Mouse (Mus musculus): ENCODE measurements around the gene Sema5a. TPM values are rescaled to one million over a fixed set of nuclear protein-coding genes. Genes with fewer than 3 reads are reported as not detected.

The Sema5a gene
- polyA plus RNA-seq, 1 experiment from 2014 or later: 24.9 TPM

GRCm38 (mm10) chr15:32323224-32323623 lies 78.6 kb downstream of the Sema5a start:
- H3K27ac ChIP-seq (ENCODE audit: low read depth): no peak overlapping the region
- no peaks in the 10 kb centered on the region for H3K9me3 ChIP-seq (ENCODE audit: control insufficient read depth, low read length)
- no peaks in the 10 kb centered on the region for H3K27me3 ChIP-seq (replicated peaks; ENCODE audit: control insufficient read depth, insufficient read depth, low read length)
- H3K4me3 ChIP-seq (ENCODE audit: low read depth, low read length): no peak overlapping the region
- DNase-seq (ENCODE audit: low spot score) (no peak), ATAC-seq (replicated peaks; ENCODE audit: low FRiP score, low TSS enrichment, low read depth) (no peak)
- no peak overlapping the region for H3K9ac ChIP-seq (ENCODE audit: low read length)
- H3K4me1 ChIP-seq (replicated peaks; ENCODE audit: control insufficient read depth, insufficient read depth, low read length): no peaks in the 10 kb centered on the region
- 96% methylated on average over 4 of the region's 4 CpGs for WGBS
- no peak overlapping the region for H3K4me2 ChIP-seq (ENCODE audit: low read length)
- no peaks in the 10 kb centered on the region for H3K36me3 ChIP-seq (ENCODE audit: control insufficient read depth, insufficient read depth, low read length)

GRCm38 (mm10) chr15:32324105-32324504 lies 79.5 kb downstream of the Sema5a start:
- no peaks in the 10 kb centered on the region for H3K36me3 ChIP-seq (ENCODE audit: control insufficient read depth, insufficient read depth, low read length)
- no peak overlapping the region for H3K9ac ChIP-seq (ENCODE audit: low read length)
- no peaks in the 10 kb centered on the region for H3K27me3 ChIP-seq (replicated peaks; ENCODE audit: control insufficient read depth, insufficient read depth, low read length)
- H3K27ac ChIP-seq (ENCODE audit: low read depth): no peak overlapping the region
- DNase-seq (ENCODE audit: low spot score) (no peak), ATAC-seq (replicated peaks; ENCODE audit: low FRiP score, low TSS enrichment, low read depth) (no peak)
- WGBS: 61% methylated on average over 7 of the region's 7 CpGs
- H3K4me3 ChIP-seq (ENCODE audit: low read depth, low read length): no peak overlapping the region
- H3K9me3 ChIP-seq (ENCODE audit: control insufficient read depth, low read length): no peaks in the 10 kb centered on the region
- H3K4me1 ChIP-seq (replicated peaks; ENCODE audit: control insufficient read depth, insufficient read depth, low read length): peaks cover 6% of the 10 kb centered on the region; the same call in 1 of the 2 replicates
- H3K4me2 ChIP-seq (ENCODE audit: low read length): no peak overlapping the region

GRCm38 (mm10) chr15:32328370-32329004 lies 83.9 kb downstream of the Sema5a start:
- no peak overlapping the region for H3K9ac ChIP-seq (ENCODE audit: low read length)
- DNase-seq (ENCODE audit: low spot score): no peak

GRCm38 (mm10) chr15:32329670-32330330 lies 85.2 kb downstream of the Sema5a start:
- H3K4me1 ChIP-seq (replicated peaks; ENCODE audit: control insufficient read depth, insufficient read depth, low read length): peaks cover 12% of the 10 kb centered on the region
- H3K4me3 ChIP-seq (ENCODE audit: low read depth, low read length): no peak overlapping the region
- H3K27me3 ChIP-seq (replicated peaks; ENCODE audit: control insufficient read depth, insufficient read depth, low read length): no peaks in the 10 kb centered on the region
- H3K27ac ChIP-seq (ENCODE audit: low read depth): no peak overlapping the region
- H3K36me3 ChIP-seq (ENCODE audit: control insufficient read depth, insufficient read depth, low read length): no peaks in the 10 kb centered on the region
- H3K9ac ChIP-seq (ENCODE audit: low read length): no peak overlapping the region
- no peaks in the 10 kb centered on the region for H3K9me3 ChIP-seq (ENCODE audit: control insufficient read depth, low read length)
- WGBS: 66% methylated on average over 10 of the region's 10 CpGs
- no peak overlapping the region for H3K4me2 ChIP-seq (ENCODE audit: low read length)
- no peak for ATAC-seq (replicated peaks; ENCODE audit: low FRiP score, low TSS enrichment, low read depth)
- DNase-seq (ENCODE audit: low spot score): no peak

More at GRCm38 (mm10) chr15:32328370-32329004, 83.9 kb downstream of the Sema5a start:
- Histone ChIP-seq H3K36me3 (ENCODE audit: control insufficient read depth, insufficient read depth, low read length) (no peaks in the 10 kb centered on the region), H3K4me1 (replicated peaks; ENCODE audit: control insufficient read depth, insufficient read depth, low read length) (peaks cover 10% of the 10 kb centered on the region), H3K4me2 (ENCODE audit: low read length) (no peak overlapping the region), H3K4me3 (ENCODE audit: low read depth, low read length) (no peak overlapping the region), H3K27ac (ENCODE audit: low read depth) (no peak overlapping the region), H3K9me3 (ENCODE audit: control insufficient read depth, low read length) (no peaks in the 10 kb centered on the region), H3K27me3 (replicated peaks; ENCODE audit: control insufficient read depth, insufficient read depth, low read length) (no peaks in the 10 kb centered on the region)
- no peak for ATAC-seq (replicated peaks; ENCODE audit: low FRiP score, low TSS enrichment, low read depth)
- 55% methylated on average over 4 of the region's 4 CpGs for WGBS

GRCm38 (mm10) chr15:32330427-32330826 lies 85.8 kb downstream of the Sema5a start:
- no peak for ATAC-seq (replicated peaks; ENCODE audit: low FRiP score, low TSS enrichment, low read depth)
- Histone ChIP-seq H3K4me3 (ENCODE audit: low read depth, low read length) (no peak overlapping the region), H3K36me3 (ENCODE audit: control insufficient read depth, insufficient read depth, low read length) (no peaks in the 10 kb centered on the region), H3K9ac (ENCODE audit: low read length) (no peak overlapping the region), H3K4me1 (replicated peaks; ENCODE audit: control insufficient read depth, insufficient read depth, low read length) (peaks cover 12% of the 10 kb centered on the region), H3K27ac (ENCODE audit: low read depth) (no peak overlapping the region), H3K9me3 (ENCODE audit: control insufficient read depth, low read length) (no peaks in the 10 kb centered on the region), H3K27me3 (replicated peaks; ENCODE audit: control insufficient read depth, insufficient read depth, low read length) (no peaks in the 10 kb centered on the region), H3K4me2 (ENCODE audit: low read length) (no peak overlapping the region)
- 81% methylated on average over 8 of the region's 8 CpGs for WGBS
- no peak for DNase-seq (ENCODE audit: low spot score)

- Histone ChIP-seq H3K27me3 (replicated peaks; ENCODE audit: control insufficient read depth, insufficient read depth, low read length) (no peaks in the 10 kb centered on the region), H3K4me1 (replicated peaks; ENCODE audit: control insufficient read depth, insufficient read depth, low read length) (peaks cover 12% of the 10 kb centered on the region), H3K36me3 (ENCODE audit: control insufficient read depth, insufficient read depth, low read length) (no peaks in the 10 kb centered on the region), H3K4me2 (ENCODE audit: low read length) (no peak overlapping the region), H3K9me3 (ENCODE audit: control insufficient read depth, low read length) (no peaks in the 10 kb centered on the region), H3K4me3 (ENCODE audit: low read depth, low read length) (no peak overlapping the region), H3K9ac (ENCODE audit: low read length) (no peak overlapping the region), H3K27ac (ENCODE audit: low read depth) (no peak overlapping the region)
- no peak for ATAC-seq (replicated peaks; ENCODE audit: low FRiP score, low TSS enrichment, low read depth)
- DNase-seq (ENCODE audit: low spot score): no peak
- WGBS: 85% methylated on average over 2 of the region's 2 CpGs
These were observed 86.4 kb downstream of the Sema5a start for GRCm38 (mm10) chr15:32331037-32331436.

GRCm38 (mm10) chr15:32333456-32333855 lies 88.8 kb downstream of the Sema5a start:
- no peak overlapping the region for H3K27ac ChIP-seq (ENCODE audit: low read depth)
- H3K9ac ChIP-seq (ENCODE audit: low read length): no peak overlapping the region
- ATAC-seq (replicated peaks; ENCODE audit: low FRiP score, low TSS enrichment, low read depth) (no peak), DNase-seq (ENCODE audit: low spot score) (no peak)
- 84% methylated on average over 2 of the region's 2 CpGs for WGBS
- H3K4me2 ChIP-seq (ENCODE audit: low read length): no peak overlapping the region
- no peaks in the 10 kb centered on the region for H3K36me3 ChIP-seq (ENCODE audit: control insufficient read depth, insufficient read depth, low read length)
- no peak overlapping the region for H3K4me3 ChIP-seq (ENCODE audit: low read depth, low read length)
- H3K9me3 ChIP-seq (ENCODE audit: control insufficient read depth, low read length): no peaks in the 10 kb centered on the region
- H3K4me1 ChIP-seq (replicated peaks; ENCODE audit: control insufficient read depth, insufficient read depth, low read length): peaks cover 12% of the 10 kb centered on the region
- H3K27me3 ChIP-seq (replicated peaks; ENCODE audit: control insufficient read depth, insufficient read depth, low read length): no peaks in the 10 kb centered on the region

GRCm38 (mm10) chr15:32337810-32338209 lies 93.2 kb downstream of the Sema5a start:
- ATAC-seq (replicated peaks; ENCODE audit: low FRiP score, low TSS enrichment, low read depth): no peak
- Histone ChIP-seq H3K27ac (ENCODE audit: low read depth) (no peak overlapping the region), H3K4me3 (ENCODE audit: low read depth, low read length) (no peak overlapping the region), H3K27me3 (replicated peaks; ENCODE audit: control insufficient read depth, insufficient read depth, low read length) (no peaks in the 10 kb centered on the region), H3K9me3 (ENCODE audit: control insufficient read depth, low read length) (no peaks in the 10 kb centered on the region), H3K9ac (ENCODE audit: low read length) (no peak overlapping the region), H3K36me3 (ENCODE audit: control insufficient read depth, insufficient read depth, low read length) (no peaks in the 10 kb centered on the region), H3K4me1 (replicated peaks; ENCODE audit: control insufficient read depth, insufficient read depth, low read length) (0 out of 2 replicates have a peak, but pooled peaks cover 2% of the 10 kb centered on the region), H3K4me2 (ENCODE audit: low read length) (no peak overlapping the region)
- no peak for DNase-seq (ENCODE audit: low spot score)
- whole genome bisulfite sequencing: 91% methylated on average over 3 of the region's 3 CpGs

All from intestine, embryonic 14.5 days (tissue).